In the genomic region with DNA sequence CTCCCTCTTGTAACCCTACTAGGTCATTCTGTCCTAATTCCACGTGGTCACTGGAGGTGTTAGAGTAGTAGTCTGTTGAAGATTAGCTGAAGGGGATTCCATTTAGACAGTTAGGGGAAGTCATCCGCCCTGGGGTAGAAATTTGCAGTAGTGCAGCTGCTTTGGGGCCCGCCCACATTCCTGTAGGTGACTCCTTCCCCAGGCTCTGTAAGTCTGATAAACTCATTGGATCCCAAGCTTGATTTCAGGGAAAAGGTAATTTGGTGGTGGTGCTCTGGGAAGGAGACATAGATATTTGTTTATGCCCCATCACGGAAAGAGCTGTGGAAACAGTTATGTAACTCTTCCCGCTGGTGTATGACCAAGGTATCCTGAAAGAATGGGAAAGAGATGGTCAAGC, we compare ENCODE assay signal across 9 mouse cellular contexts. TPM values are rescaled to one million over a fixed set of nuclear protein-coding genes. Genes with fewer than 3 reads are reported as not detected.
DNase-seq lines count a peak whose midpoint lies in the region; ATAC-seq and TF ChIP-seq lines count a peak whose summit lies in the region.
"Had no signal": no experiment of that assay in that cellular context is flagged by ENCODE, and none has a peak within 500 bp of the region (broad histone marks: within the 10 kb centered on the region; RNA-seq: fewer than 3 reads in every experiment).

No protein-coding gene starts in this region.

- peaks cover 19% of the 10 kb centered on the region for H3K79me2 ChIP-seq in myocyte (ENCODE audit: control insufficient read depth, insufficient read depth)

- H3K4me2 ChIP-seq in forebrain, embryonic 15.5 days (replicated peaks), result 0 out of 2 replicates have a peak overlapping the region, but pooled peaks have one; percentile 85
- no peak overlapping the region for H3K4me2 ChIP-seq in forebrain, postnatal 0 days (ENCODE audit: low read depth)
- H3K4me2 ChIP-seq in liver, postnatal 0 days (ENCODE audit: low read depth, low read length), result 0 out of 2 replicates have a peak overlapping the region, but pooled peaks have one; percentile 71
- peak overlapping the region; percentile 91 for H3K4me2 ChIP-seq in heart, embryonic 15.5 days
- peak overlapping the region; percentile 73 for H3K4me2 ChIP-seq in myocyte (ENCODE audit: low read depth)

- no peaks in the 10 kb centered on the region for H3K36me3 ChIP-seq in forebrain, embryonic 15.5 days
- H3K36me3 ChIP-seq in forebrain, postnatal 0 days (ENCODE audit: insufficient read depth), result no peaks in the 10 kb centered on the region
- H3K36me3 ChIP-seq in liver, postnatal 0 days (replicated peaks; ENCODE audit: insufficient read depth, low read length), result no peaks in the 10 kb centered on the region
- H3K36me3 ChIP-seq in heart, embryonic 15.5 days, result no peaks in the 10 kb centered on the region
- no peaks in the 10 kb centered on the region for H3K36me3 ChIP-seq in myocyte (ENCODE audit: control insufficient read depth, insufficient read depth)

- TF ChIP-seq POLR2A in myocyte (IDR thresholded peaks at IDR 0.05; ENCODE audit: insufficient read length, low read depth), result no peak

- peaks cover 11% of the 10 kb centered on the region for H3K4me1 ChIP-seq in forebrain, embryonic 15.5 days
- H3K4me1 ChIP-seq in forebrain, postnatal 0 days (ENCODE audit: insufficient read depth), result no peaks in the 10 kb centered on the region
- no peaks in the 10 kb centered on the region for H3K4me1 ChIP-seq in liver, postnatal 0 days (ENCODE audit: insufficient read depth)
- peaks cover 21% of the 10 kb centered on the region for H3K4me1 ChIP-seq in heart, embryonic 15.5 days (replicated peaks)

- TF ChIP-seq CTCF in forebrain, postnatal 0 days (IDR thresholded peaks at IDR 0.05; ENCODE audit: low read depth), result no peak
- no peak for TF ChIP-seq CTCF in liver, postnatal 0 days (IDR thresholded peaks at IDR 0.05; ENCODE audit: low read depth)

- no peaks in the 10 kb centered on the region for H3K9me3 ChIP-seq in forebrain, embryonic 15.5 days
- H3K9me3 ChIP-seq in forebrain, postnatal 0 days (ENCODE audit: low read length), result no peaks in the 10 kb centered on the region
- no peaks in the 10 kb centered on the region for H3K9me3 ChIP-seq in liver, postnatal 0 days (ENCODE audit: low read length)
- H3K9me3 ChIP-seq in heart, embryonic 15.5 days (replicated peaks), result no peaks in the 10 kb centered on the region

- H3K4me3 ChIP-seq in forebrain, embryonic 15.5 days, result no peak overlapping the region
- no peak overlapping the region for H3K4me3 ChIP-seq in forebrain, postnatal 0 days (ENCODE audit: low read depth, low read length)
- no peak overlapping the region for H3K4me3 ChIP-seq in liver, postnatal 0 days (ENCODE audit: low read depth, low read length)
- peak overlapping the region; percentile 77 for H3K4me3 ChIP-seq in heart, embryonic 15.5 days
- H3K4me3 ChIP-seq in myocyte, result peak overlapping the region; percentile 74

- ATAC-seq in forebrain, embryonic 15.5 days (replicated peaks), result no peak
- no peak for ATAC-seq in forebrain, postnatal 0 days
- ATAC-seq in liver, postnatal 0 days, result no peak
- ATAC-seq in heart, embryonic 15.5 days (replicated peaks; ENCODE audit: insufficient number of reproducible peaks, insufficient read depth, low FRiP score, low read depth), result no peak

- H3K27me3 ChIP-seq in forebrain, embryonic 15.5 days, result no peaks in the 10 kb centered on the region
- no peaks in the 10 kb centered on the region for H3K27me3 ChIP-seq in forebrain, postnatal 0 days (ENCODE audit: insufficient read depth, low read length)
- 0 out of 2 replicates have a peak, but pooled peaks cover 4% of the 10 kb centered on the region for H3K27me3 ChIP-seq in liver, postnatal 0 days (ENCODE audit: insufficient read depth, low read length)
- no peaks in the 10 kb centered on the region for H3K27me3 ChIP-seq in heart, embryonic 15.5 days
- H3K27me3 ChIP-seq in myocyte (ENCODE audit: control insufficient read depth, insufficient read depth, insufficient read length), result no peaks in the 10 kb centered on the region

- no peak overlapping the region for H3ac ChIP-seq in myocyte (ENCODE audit: control insufficient read depth, insufficient read length)

- DNase-seq in forebrain, postnatal 0 days, result no peak
- DNase-seq in liver, postnatal 0 days, result no peak
- no peak for DNase-seq in liver
- no peak for DNase-seq in cerebellum, postnatal 14 days
- DNase-seq in ovary, postnatal 14 days (ENCODE audit: low spot score), result no peak
- DNase-seq: spleen, adult 18-20 months had no signal

- no peak for TF ChIP-seq EP300 in liver, postnatal 0 days (IDR thresholded peaks at IDR 0.05; ENCODE audit: low read depth)

- H3K9ac ChIP-seq in forebrain, embryonic 15.5 days (replicated peaks), result no peak overlapping the region
- no peak overlapping the region for H3K9ac ChIP-seq in forebrain, postnatal 0 days
- H3K9ac ChIP-seq in liver, postnatal 0 days (replicated peaks), result no peak overlapping the region
- H3K9ac ChIP-seq in heart, embryonic 15.5 days, result no peak overlapping the region

- no peak overlapping the region for H3K27ac ChIP-seq in forebrain, embryonic 15.5 days (replicated peaks)
- H3K27ac ChIP-seq in forebrain, postnatal 0 days (ENCODE audit: low read depth, low read length), result no peak overlapping the region
- H3K27ac ChIP-seq in liver, postnatal 0 days (ENCODE audit: low read depth), result no peak overlapping the region
- peak overlapping the region; percentile 99 for H3K27ac ChIP-seq in heart, embryonic 15.5 days

- WGBS in forebrain, embryonic 15.5 days, result 71% methylated on average over 5 of the region's 5 CpGs
- 69% methylated on average over 5 of the region's 5 CpGs for WGBS in forebrain, postnatal 0 days
- 43% methylated on average over 5 of the region's 5 CpGs for WGBS in liver, postnatal 0 days (ENCODE audit: insufficient replicate concordance)
- 42% methylated on average over 5 of the region's 5 CpGs for WGBS in heart, embryonic 15.5 days

TF ChIP-seq in myocyte, 11 proteins besides CTCF, POLR2A, EP300 and RAD21:
- TF ChIP-seq SRF (IDR thresholded peaks at IDR 0.05; ENCODE audit: control insufficient read depth, insufficient read length, low read depth) (no peak), USF1 (IDR thresholded peaks at IDR 0.05; ENCODE audit: low read depth) (no peak), POLR2AphosphoS2 (IDR thresholded peaks at IDR 0.05; ENCODE audit: insufficient read length, low read depth) (no peak), TCF12 (IDR thresholded peaks at IDR 0.05; ENCODE audit: insufficient read depth, poor library complexity, severe bottlenecking) (no peak), CEBPB (IDR thresholded peaks at IDR 0.05; ENCODE audit: insufficient read depth, poor library complexity, severe bottlenecking) (no peak), MYOG (IDR thresholded peaks at IDR 0.05; ENCODE audit: control insufficient read depth in 1 of 3, insufficient read depth in 1 of 3, insufficient read length in 2 of 3, low read depth in 2 of 3) (no peak), E2F4 (IDR thresholded peaks at IDR 0.05; ENCODE audit: insufficient read depth) (no peak), MAX (IDR thresholded peaks at IDR 0.05; ENCODE audit: low read depth) (no peak), REST (IDR thresholded peaks at IDR 0.05; ENCODE audit: insufficient read depth, insufficient read length) (no peak), MYOD1 (IDR thresholded peaks at IDR 0.05; ENCODE audit: control insufficient read depth in 1 of 3, insufficient read length in 2 of 3, low read depth in 2 of 3) (no peak), TCF3 (IDR thresholded peaks at IDR 0.05; ENCODE audit: insufficient read length, low read depth) (no peak)

RNA-seq across cellular contexts. Expression of gene Parva, which starts 0.5 kb away (rescaled TPM):
- polyA plus RNA-seq in forebrain, embryonic 15.5 days (2015; fragmentation: Nextera tagmentation; extraction: Ambion mirVana), result 21.0 and 22.2 TPM in 2 replicates
- total RNA-seq in forebrain, postnatal 0 days (2014; rRNA removed), result 13.9 and 17.6 TPM in 2 replicates
- polyA plus RNA-seq in forebrain, postnatal 0 days (2015; fragmentation: Nextera tagmentation; extraction: Ambion mirVana), result 12.0 and 19.1 TPM in 2 replicates
- polyA plus RNA-seq in liver, postnatal 0 days (2015; fragmentation: Nextera tagmentation; extraction: Ambion mirVana), result 8.0 and 8.6 TPM in 2 replicates
- polyA plus RNA-seq in heart, embryonic 15.5 days (2015; fragmentation: Nextera tagmentation; extraction: Ambion mirVana), result 74.6 and 83.2 TPM in 2 replicates
- polyA plus RNA-seq in myocyte (2012; fragmentation: generic; extraction: Trizol), result 78.3 TPM

Comparison
In these comparisons a context has a peak if more than half of its experiments do, and no peak if none do; other contexts are left out.
1. H3K4me3 ChIP-seq: peak in heart, embryonic 15.5 days (single experiment) and myocyte (single experiment); none in forebrain, embryonic 15.5 days (single experiment), forebrain, postnatal 0 days (single experiment) and liver, postnatal 0 days (single experiment).